Mouse (Mus musculus) megakaryocyte, embryonic 14.5 days (primary cell): Measurements from ENCODE around the gene Gclc.

Experiments
- FLI1 ChIP-seq: IDR thresholded peaks from 2 replicates; pipeline ENCODE4 v1.6.1; 2012; ENCODE audit warnings: low read length, inconsistent platforms, mixed read lengths
- GATA1 ChIP-seq: IDR thresholded peaks from 3 replicates; pipeline ENCODE4 v1.6.1; 2012; ENCODE audit warnings: mixed read lengths, low read length, inconsistent platforms, borderline replicate concordance

DNA sequence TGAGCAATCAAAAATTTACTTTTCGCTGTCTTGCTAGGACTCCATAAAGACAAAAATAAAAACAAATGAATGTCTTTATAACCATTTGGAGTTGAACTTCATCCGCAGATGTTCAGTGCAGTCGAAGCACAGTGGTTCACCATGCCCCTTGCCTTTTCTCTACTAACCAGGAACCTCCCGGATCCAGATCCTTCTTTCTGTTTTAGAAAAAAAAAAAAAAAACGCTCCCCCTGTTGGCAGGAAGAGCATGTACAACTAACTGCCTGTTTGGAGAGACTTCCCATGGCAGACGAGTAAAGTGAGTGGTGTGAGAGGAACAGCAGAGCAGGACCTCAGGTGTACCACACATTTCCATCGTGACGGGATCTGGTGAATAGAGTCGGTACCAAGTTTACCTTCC lies 1.7 kb downstream of the Gclc start:
- TF ChIP-seq GATA1: no peak
- TF ChIP-seq FLI1: no peak
